Mouse (Mus musculus): ENCODE results near the gene Slc44a5. TPM values are rescaled to one million over a fixed set of nuclear protein-coding genes. Genes with fewer than 3 reads are reported as not detected.

The Slc44a5 gene
- 0.08 TPM for polyA plus RNA-seq (2014; fragmentation: Illumina TruSeq; extraction: RNeasy Lipid Tissue Mini Kit (QIAGEN cat#74804); ENCODE audit: insufficient read depth, low read depth, low replicate concordance)

DNA sequence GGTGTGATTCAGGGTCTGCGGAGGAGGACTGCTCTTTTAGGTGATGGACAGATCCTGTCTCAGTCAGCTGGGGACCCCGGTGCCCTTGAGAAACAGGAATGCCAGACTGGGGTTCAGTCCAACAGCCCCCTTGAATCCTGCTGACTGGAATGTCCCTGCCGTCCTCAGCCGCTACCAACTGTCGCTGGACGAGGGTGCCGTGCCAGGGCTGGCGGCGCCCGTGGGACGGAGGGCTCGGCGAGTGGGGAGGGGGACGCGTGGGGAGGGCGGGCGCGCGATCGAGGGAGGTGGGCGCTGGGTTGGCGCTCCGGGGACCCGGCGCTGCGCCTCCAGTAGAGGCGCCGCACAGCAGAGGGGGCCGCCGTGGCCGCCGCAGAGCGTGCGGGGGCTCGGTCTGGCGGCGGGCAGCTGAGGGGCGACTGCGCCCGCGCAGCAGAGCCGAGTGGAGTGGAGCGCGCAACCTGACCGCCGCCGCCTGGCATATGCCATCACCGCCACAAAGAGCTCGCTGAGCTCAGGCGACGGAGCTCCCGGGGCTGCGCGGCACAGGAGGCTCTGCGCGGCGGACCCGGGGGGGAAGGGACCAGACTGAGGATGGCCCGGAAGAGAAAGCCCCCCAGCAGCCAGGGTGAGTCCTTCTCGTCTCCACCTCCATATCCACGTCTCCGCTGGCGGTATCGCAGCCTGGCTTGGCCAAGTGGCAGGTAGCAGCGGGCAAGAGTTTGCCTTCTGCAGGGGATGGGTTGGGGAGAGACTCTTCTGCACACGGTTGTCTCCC lies at the start of gene Slc44a5:
Slc44a5 (plus strand) TSS at position 266 of the 778 bp plus-strand sequence.

DNA sequence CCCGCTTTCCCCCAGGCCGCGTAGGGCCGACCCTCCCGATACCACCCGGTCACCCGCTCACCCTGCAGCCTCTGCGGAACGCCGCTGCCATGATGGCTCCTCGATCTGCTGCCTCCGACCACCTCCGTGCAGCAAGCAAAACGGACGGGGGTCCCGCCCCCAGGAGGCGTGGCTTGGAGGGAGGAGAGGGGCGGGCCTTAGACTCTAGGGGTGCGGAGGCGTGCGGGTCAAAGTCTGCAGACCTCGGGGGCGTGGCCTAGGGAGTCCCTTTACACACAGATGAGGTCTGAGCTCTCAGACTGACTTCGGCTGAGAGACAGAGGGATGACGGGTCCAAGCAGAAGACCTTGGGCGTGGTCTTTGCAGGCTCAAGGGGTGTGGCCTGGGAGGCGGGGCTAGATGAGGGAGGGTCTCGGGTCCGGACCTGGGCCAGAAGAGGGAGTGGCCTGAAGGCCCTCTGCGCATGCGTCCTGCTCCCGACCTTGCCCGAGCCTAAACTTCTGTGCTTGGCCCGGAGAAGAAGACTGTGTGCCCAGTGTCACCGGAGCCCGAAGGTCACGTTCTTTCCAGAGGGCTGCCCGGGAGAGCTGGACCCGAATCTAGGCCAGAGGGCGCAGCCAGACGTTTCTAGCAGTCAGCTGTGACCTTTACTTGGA lies 28.8 kb upstream of the Slc44a5 start, which contains the start of gene Acadm:
Acadm (minus strand) TSS at position 298 of the 656 bp plus-strand sequence.

Other genes starting within 250 kb of the Slc44a5 start
- gene St6galnac3, start 248.3 kb upstream of the Slc44a5 start, polyA plus RNA-seq (2014; fragmentation: Illumina TruSeq; extraction: RNeasy Lipid Tissue Mini Kit (QIAGEN cat#74804); ENCODE audit: insufficient read depth, low read depth, low replicate concordance): 3.3 TPM
- gene Asb17, start 129.2 kb upstream of the Slc44a5 start, polyA plus RNA-seq (2014; fragmentation: Illumina TruSeq; extraction: RNeasy Lipid Tissue Mini Kit (QIAGEN cat#74804); ENCODE audit: insufficient read depth, low read depth, low replicate concordance): not detected
- gene Msh4, start 67.3 kb upstream of the Slc44a5 start, polyA plus RNA-seq (2014; fragmentation: Illumina TruSeq; extraction: RNeasy Lipid Tissue Mini Kit (QIAGEN cat#74804); ENCODE audit: insufficient read depth, low read depth, low replicate concordance): not detected
- 40.4 TPM for gene Rabggtb, start 60.4 kb upstream of the Slc44a5 start, polyA plus RNA-seq (2014; fragmentation: Illumina TruSeq; extraction: RNeasy Lipid Tissue Mini Kit (QIAGEN cat#74804); ENCODE audit: insufficient read depth, low read depth, low replicate concordance)
- 84.3 TPM for gene Acadm, start 28.8 kb upstream of the Slc44a5 start, polyA plus RNA-seq (2014; fragmentation: Illumina TruSeq; extraction: RNeasy Lipid Tissue Mini Kit (QIAGEN cat#74804); ENCODE audit: insufficient read depth, low read depth, low replicate concordance)